Mouse (Mus musculus) stomach, embryonic 14.5 days (tissue): ENCODE measurements around the gene 1110008P14Rik. TPM values are rescaled to one million over a fixed set of nuclear protein-coding genes. Genes with fewer than 3 reads are reported as not detected.

Experiments used
- ATAC-seq: fragments of 200-750 bp; cut with Nextera tagmentation; 2 replicates; pipeline ENCODE4 v1.8.0; 2017; ENCODE audit warnings: low read depth, moderate TSS enrichment; ENCODE audit not compliant: insufficient number of reproducible peaks, insufficient read depth, low FRiP score
- H3K27ac ChIP-seq: fragments of 300-500 bp; sonication (generic); 2 replicates; pipeline ENCODE4 v1.5.1; 2014; ENCODE audit warnings: mild to moderate bottlenecking, low read length, moderate library complexity, mixed read lengths
- H3K27me3 ChIP-seq: fragments of 300-500 bp; sonication (generic); 2 replicates; pipeline ENCODE4 v1.6.1; 2014; ENCODE audit warnings: low read length, control low read depth, mixed read lengths; ENCODE audit not compliant: control insufficient read depth, insufficient read depth
- H3K36me3 ChIP-seq: fragments of 300-500 bp; sonication (generic); 2 replicates; pipeline ENCODE4 v1.6.1; 2014; ENCODE audit warnings: mild to moderate bottlenecking, control low read depth, low read length, moderate library complexity, mixed read lengths; ENCODE audit not compliant: control insufficient read depth, insufficient read depth
- H3K4me1 ChIP-seq: fragments of 300-500 bp; sonication (generic); 2 replicates; pipeline ENCODE4 v1.6.1; 2014; ENCODE audit warnings: low read length, control low read depth, mixed read lengths; ENCODE audit not compliant: control insufficient read depth, insufficient read depth
- H3K4me2 ChIP-seq: fragments of 300-500 bp; sonication (generic); replicated peaks from 2 replicates; pipeline ENCODE4 v1.6.1; 2014; ENCODE audit warnings: low read depth, low read length, control low read depth
- H3K4me3 ChIP-seq: fragments of 300-500 bp; sonication (generic); 2 replicates; pipeline ENCODE4 v1.5.1; 2014; ENCODE audit warnings: low read depth, low read length, control low read depth
- H3K9ac ChIP-seq: fragments of 300-500 bp; sonication (generic); replicated peaks from 2 replicates; pipeline ENCODE4 v1.6.1; 2014; ENCODE audit warnings: low read depth, mild to moderate bottlenecking, control low read depth, low read length, moderate library complexity, mixed read lengths
- H3K9me3 ChIP-seq: fragments of 300-500 bp; sonication (generic); 2 replicates; pipeline ENCODE4 v1.6.1; 2016; ENCODE audit warnings: low read depth, low read length, control low read depth; ENCODE audit not compliant: control insufficient read depth
- WGBS: fragments of 180-500 bp; shearing (Covaris S2); extraction: QIAGEN DNeasy Blood & Tissue Kit; methylation state at CpG from one replicate; pipeline ENCODE4 v1.1.7; 2014; 5-methylcytosine and 5-hydroxymethylcytosine counted together
- polyA plus RNA-seq: library from polyadenylated mRNA; unstranded; fragments of >200 nt; fragmentation: Nextera tagmentation; extraction: Ambion mirVana; gene quantifications from 2 replicates; pipeline ENCODE4 v1.2.1, GENCODE M21; 2014

The 1110008P14Rik gene
- 35.0 and 46.3 TPM in 2 replicates for polyA plus RNA-seq

DNA sequence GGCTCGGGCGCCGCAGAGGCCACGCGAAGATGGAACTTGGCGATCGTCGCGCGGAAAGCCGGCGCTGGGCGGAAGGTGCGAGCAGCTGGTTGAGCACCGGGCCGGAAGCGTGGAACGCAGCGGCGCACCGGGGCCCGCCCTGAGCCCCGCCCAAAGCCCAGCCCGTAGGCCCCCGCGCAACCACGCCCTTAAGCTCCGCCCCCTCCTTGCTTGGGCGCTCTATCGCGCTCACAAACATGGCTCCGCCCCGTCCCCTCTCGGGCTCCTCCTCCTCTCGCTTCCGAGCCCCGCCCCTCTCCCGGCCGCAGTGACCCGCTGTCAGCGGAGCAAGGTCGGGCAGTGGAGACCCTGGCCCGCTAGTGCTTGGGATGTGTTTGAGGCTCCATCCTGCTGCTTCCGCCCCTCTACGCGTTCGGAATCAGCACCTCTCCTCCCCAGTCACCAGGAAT lies at the start of gene 1110008P14Rik:
Gene 1110008P14Rik (minus strand): TSS at position 164 of the 449 bp plus-strand sequence.
- under 1% methylated on average over 47 of the region's 47 CpGs for WGBS
- H3K27ac ChIP-seq = no peak within 1 kb of the TSS
- H3K36me3 ChIP-seq = peaks cover 17% of the 10 kb centered on the region
- peak within 1 kb of the TSS; percentile 42; the same call in 1 of the 2 replicates for H3K9ac ChIP-seq
- peak within 1 kb of the TSS; percentile 98 for H3K4me2 ChIP-seq
- no peaks in the 10 kb centered on the region for H3K9me3 ChIP-seq
- ATAC-seq = peak; percentile 91
- H3K4me1 ChIP-seq = peaks cover 4% of the 10 kb centered on the region; the same call in 1 of the 2 replicates
- no peaks in the 10 kb centered on the region for H3K27me3 ChIP-seq
- H3K4me3 ChIP-seq = peak within 1 kb of the TSS; percentile 69

- H3K9me3 ChIP-seq = no peaks in the 10 kb centered on the region
- peak; percentile 85 for ATAC-seq
- WGBS = 7% methylated on average over 18 of the region's 18 CpGs
Observed at GRCm38 (mm10) chr2:32430701-32431676, 49.3 kb upstream of the 1110008P14Rik start.

GRCm38 (mm10) chr2:32429215-32429891 lies 47.6 kb upstream of the 1110008P14Rik start:
- Histone ChIP-seq H3K4me1 (peaks cover 44% of the 10 kb centered on the region), H3K36me3 (no peaks in the 10 kb centered on the region), H3K4me3 (no peak overlapping the region), H3K4me2 (peak overlapping the region; percentile 31; the same call in 1 of the 2 replicates), H3K27me3 (no peaks in the 10 kb centered on the region), H3K9ac (no peak overlapping the region), H3K27ac (peak overlapping the region; percentile 73; the same call in 1 of the 2 replicates), H3K9me3 (no peaks in the 10 kb centered on the region)
- ATAC-seq = no peak
- 70% methylated on average over 4 of the region's 4 CpGs for WGBS

More at GRCm38 (mm10) chr2:32430701-32431676, 49.3 kb upstream of the 1110008P14Rik start:
- Histone ChIP-seq H3K36me3 (no peaks in the 10 kb centered on the region), H3K27ac (peak overlapping the region; percentile 78), H3K4me2 (peak overlapping the region; percentile 54), H3K4me3 (peak overlapping the region; percentile 32), H3K27me3 (no peaks in the 10 kb centered on the region), H3K4me1 (peaks cover 36% of the 10 kb centered on the region), H3K9ac (no peak overlapping the region; the same call in 1 of the 2 replicates)

DNA sequence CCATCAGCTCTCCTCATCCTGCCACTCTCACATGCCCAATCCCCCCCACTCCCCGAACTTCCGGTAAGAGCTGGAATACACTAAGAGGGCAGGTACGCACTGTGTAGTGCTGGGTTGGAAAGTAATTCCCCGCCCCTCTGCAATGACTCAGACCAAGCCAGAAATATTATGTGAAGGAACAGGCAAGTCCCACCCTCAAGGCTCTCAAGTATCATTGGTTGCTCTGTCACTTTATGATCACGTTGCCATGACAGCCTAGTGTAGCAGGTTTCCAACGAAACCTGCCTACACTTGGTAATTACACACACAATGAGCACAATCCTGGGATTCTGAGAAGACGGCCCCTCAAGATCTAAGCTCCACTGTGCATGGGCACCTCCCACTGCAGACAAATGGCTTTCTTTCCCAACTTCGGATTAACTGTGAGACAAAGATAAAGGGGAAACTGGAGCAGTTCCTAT lies 46.6 kb upstream of the 1110008P14Rik start:
- Histone ChIP-seq H3K4me1 (peaks cover 52% of the 10 kb centered on the region), H3K9me3 (no peaks in the 10 kb centered on the region), H3K27me3 (no peaks in the 10 kb centered on the region), H3K27ac (peak overlapping the region; percentile 73), H3K36me3 (no peaks in the 10 kb centered on the region), H3K4me2 (peak overlapping the region; percentile 31), H3K9ac (no peak overlapping the region), H3K4me3 (no peak overlapping the region)
- WGBS = 41% methylated on average over 8 of the region's 8 CpGs
- peak; percentile 74 for ATAC-seq

- Histone ChIP-seq H3K4me3 (no peak overlapping the region), H3K27ac (peak overlapping the region; percentile 73; the same call in 1 of the 2 replicates), H3K4me2 (peak overlapping the region; percentile 31; the same call in 1 of the 2 replicates), H3K9me3 (no peaks in the 10 kb centered on the region), H3K4me1 (peaks cover 57% of the 10 kb centered on the region), H3K27me3 (no peaks in the 10 kb centered on the region), H3K36me3 (no peaks in the 10 kb centered on the region), H3K9ac (no peak overlapping the region)
- ATAC-seq = no peak
- WGBS = 78% methylated on average over 5 of the region's 5 CpGs
Observed at GRCm38 (mm10) chr2:32427720-32428119, 46.0 kb upstream of the 1110008P14Rik start.

GRCm38 (mm10) chr2:32426141-32426540 lies 44.4 kb upstream of the 1110008P14Rik start:
- no peak overlapping the region for H3K4me2 ChIP-seq
- no peaks in the 10 kb centered on the region for H3K27me3 ChIP-seq
- H3K9me3 ChIP-seq = no peaks in the 10 kb centered on the region
- no peak for ATAC-seq
- no peak overlapping the region for H3K4me3 ChIP-seq
- 84% methylated on average over 1 of the region's 1 CpGs for WGBS
- H3K9ac ChIP-seq = no peak overlapping the region
- no peak overlapping the region for H3K27ac ChIP-seq
- peaks cover 3% of the 10 kb centered on the region for H3K36me3 ChIP-seq
- peaks cover 55% of the 10 kb centered on the region for H3K4me1 ChIP-seq

DNA sequence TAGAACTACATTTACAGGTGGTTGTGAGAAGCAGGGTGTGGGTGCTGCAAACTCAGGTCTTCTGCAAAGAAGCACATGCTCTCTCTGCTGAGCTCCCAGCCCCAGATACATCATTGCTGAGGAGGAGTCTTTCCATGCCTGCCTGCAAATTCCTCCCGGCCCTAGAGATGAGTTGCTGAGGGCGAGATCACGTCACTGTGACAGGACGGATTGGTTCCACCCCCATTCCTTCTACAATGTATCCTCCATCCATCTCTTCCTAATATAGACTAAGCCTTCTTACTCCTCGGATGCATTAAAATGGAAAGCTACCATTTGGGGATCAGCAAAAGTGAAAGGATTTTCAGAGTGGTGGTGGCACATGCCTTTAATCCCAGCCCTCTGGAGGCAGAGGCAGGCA lies 43.8 kb upstream of the 1110008P14Rik start:
- Histone ChIP-seq H3K9me3 (no peaks in the 10 kb centered on the region), H3K4me3 (no peak overlapping the region), H3K4me1 (peaks cover 52% of the 10 kb centered on the region), H3K4me2 (no peak overlapping the region), H3K27ac (no peak overlapping the region), H3K9ac (no peak overlapping the region), H3K27me3 (no peaks in the 10 kb centered on the region), H3K36me3 (peaks cover 8% of the 10 kb centered on the region)
- WGBS = 48% methylated on average over 5 of the region's 5 CpGs
- no peak for ATAC-seq

GRCm38 (mm10) chr2:32424796-32425195 lies 43.1 kb upstream of the 1110008P14Rik start:
- H3K9me3 ChIP-seq = no peaks in the 10 kb centered on the region
- no peak for ATAC-seq
- WGBS = 41% methylated on average over 3 of the region's 3 CpGs
- H3K4me2 ChIP-seq = no peak overlapping the region
- H3K4me1 ChIP-seq = peaks cover 46% of the 10 kb centered on the region
- H3K9ac ChIP-seq = peak overlapping the region; percentile 18; the same call in 1 of the 2 replicates
- H3K27me3 ChIP-seq = no peaks in the 10 kb centered on the region
- H3K4me3 ChIP-seq = no peak overlapping the region
- peaks cover 12% of the 10 kb centered on the region for H3K36me3 ChIP-seq
- H3K27ac ChIP-seq = peak overlapping the region; percentile 90
